Mouse (Mus musculus) right cerebral cortex, postnatal 4 days (tissue): ENCODE results near the gene Zfand3.

Source experiments
- DNase-seq: peaks from one replicate; pipeline ENCODE4 v3.0.0-alpha.2; 2022

The Zfand3 gene

DNA sequence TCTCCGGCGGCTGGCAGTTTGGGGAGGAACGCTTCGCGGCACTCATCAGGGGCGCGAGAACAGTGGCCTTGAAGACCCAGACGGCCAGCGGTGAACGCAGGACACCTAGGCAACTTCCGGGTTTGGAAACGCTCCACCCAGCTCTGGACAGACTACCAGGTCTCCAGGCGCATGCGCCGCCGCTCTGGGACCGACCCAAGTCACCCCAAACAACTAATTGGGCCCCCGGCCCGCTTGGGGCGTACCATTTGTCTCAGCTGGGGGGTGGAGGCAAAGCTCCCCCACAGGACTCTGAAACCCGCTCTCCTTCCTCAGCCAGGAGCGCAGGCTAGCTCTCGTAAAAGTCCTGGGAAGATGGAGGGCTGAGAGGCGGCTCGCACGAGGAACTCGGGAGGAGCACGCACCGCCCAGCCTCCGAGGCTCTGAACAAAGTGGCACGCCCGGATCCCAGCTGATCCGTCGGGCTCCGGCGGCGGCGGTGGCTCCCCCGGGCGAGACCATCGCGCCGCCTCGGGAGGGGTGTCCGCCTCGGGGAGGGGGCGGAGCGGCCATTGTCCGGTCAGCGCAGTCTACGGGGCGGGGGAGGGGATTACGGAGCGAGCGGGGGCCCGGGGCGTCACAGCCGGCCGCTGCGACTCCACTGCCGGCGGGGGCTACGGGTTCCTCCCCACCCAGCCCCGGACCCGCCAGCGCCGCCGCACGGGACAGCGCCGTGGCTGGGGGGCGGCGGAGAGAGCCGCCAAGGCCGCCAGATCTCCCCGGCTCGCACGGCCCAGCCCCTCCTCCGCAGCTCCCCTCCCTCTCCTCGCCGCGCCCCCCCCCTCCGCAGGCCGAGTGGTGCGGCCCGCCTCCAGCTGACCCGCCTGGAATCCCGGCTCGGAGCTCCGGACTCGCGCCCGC is at the start of gene Zfand3:
Zfand3 (plus strand) TSS at position 531 of the 900 bp plus-strand sequence.
- DNase-seq = peak; percentile 90

DNA sequence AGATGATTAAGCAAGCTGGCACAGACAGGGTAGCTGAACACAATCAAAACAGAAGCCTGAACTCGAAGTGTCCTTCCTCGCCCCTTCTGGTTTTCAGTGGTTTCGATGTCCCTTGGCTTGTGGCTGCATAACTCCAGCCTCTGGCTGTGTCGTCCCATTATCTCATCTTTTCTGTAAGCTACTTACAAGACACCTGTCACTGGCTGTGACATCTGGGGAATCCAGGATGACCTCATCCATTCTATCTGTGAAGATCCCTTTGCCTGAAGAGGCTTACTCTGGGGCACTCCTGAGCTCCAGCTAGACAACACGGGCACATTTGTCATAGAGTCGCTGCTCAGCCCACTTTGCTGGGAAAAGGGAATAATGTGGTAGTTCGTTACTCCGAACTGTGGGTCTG is 48.7 kb upstream of the Zfand3 start:
- DNase-seq = no peak

DNA sequence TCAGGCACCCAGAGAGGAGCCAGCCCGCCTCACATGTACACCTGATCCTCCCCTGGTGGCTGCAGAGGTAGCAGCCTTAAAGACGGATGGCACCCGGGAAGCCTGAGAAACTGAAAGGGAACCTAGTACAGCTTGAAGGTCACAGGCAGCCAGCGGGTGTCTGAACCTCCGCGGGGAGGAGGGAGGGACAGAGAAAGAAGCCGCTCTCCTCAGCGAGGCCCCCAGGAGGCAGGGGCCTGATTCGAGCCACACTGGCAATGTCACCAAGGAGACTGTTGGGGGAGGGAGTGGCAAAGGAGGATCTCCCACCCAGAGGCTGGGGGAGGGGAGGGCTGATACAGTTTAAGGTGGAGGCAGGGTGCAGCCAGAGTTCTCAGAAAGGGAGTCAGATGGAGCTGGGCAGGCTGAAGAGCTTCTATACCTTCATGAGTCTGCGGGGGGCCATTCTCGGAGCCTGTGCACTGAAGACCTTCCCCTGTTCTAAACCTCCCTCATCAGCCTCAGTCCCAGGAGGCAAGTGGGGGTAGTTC is 40.7 kb upstream of the Zfand3 start:
- DNase-seq = no peak

DNA sequence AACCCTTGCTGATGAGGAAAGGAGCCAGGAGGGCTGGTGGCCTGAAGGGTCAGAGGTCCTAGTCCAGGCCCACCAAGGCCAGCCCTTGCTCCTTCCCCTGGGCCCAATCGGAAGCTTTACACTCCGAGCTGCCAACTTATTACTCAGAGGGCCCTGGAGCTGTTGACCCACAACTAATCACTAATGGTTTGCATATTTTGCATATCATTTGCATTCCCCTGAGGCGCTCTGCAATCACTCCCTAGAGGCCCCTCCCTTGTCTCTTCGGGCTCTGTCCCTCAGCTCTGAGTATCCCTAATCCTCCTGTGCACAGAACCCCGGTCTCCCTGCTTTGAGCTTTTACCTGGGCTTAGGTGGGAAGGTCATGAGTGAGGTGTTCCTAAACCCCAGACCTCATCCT is 39.0 kb upstream of the Zfand3 start:
- DNase-seq = no peak

DNA sequence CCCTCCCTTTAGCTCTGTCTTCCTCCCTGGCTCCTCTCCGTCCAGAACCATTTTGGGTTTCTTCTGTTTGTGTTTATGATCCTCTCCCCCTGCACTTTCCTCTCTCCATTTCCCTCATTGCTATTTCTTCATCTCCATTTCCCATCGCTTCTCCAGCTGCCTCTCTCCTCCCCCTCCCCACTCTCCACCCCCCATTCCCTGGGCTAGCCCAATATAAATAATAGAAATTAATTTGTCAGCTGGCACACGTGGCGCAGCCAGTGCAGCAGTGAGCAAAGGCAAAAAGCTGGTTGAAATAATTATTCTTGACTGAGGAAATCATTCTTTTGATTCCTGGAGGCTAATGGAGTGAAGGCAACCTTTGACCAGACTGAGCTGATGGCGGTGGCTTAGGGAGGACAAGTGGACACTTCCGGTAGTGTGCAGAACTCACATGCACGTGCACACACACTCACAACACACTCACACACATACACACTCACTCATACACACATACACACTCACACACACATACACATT is 34.4 kb upstream of the Zfand3 start, which contains the start of gene Mdga1:
Mdga1 (minus strand) TSS at position 51 of the 519 bp plus-strand sequence.
- DNase-seq = no peak

DNA sequence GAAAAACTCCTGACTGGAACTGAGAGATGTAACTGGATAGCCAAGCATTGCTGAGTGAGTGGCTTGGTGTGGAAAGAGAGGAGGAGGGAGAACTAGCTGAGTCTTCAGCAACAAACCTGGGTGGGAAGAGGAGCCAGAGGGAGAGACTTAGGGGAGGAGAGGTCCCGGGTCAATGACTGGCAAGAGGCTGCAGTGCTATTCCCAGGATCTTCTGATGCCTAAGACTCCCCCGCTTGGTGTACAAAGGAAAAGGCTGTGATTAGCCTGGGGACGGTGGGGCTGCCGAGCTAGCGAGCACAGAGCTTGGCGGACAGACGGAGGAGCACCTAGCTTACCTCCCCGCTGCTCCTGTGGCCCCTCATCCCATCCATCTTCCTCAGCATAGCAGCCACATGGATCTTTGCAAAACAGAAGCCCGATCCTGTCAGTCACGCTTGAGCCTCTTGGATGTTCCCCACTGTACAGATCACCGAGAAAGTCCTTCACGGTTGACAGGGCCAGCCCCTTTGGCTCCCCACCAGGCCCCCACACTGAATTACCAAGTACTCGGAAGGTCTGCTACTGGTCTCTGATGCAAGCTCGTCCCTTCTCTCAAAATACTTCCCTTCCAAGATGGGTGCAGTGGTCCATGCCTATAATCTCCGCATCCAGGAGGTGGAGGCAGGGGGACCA is 32.6 kb upstream of the Zfand3 start:
- no peak for DNase-seq

DNA sequence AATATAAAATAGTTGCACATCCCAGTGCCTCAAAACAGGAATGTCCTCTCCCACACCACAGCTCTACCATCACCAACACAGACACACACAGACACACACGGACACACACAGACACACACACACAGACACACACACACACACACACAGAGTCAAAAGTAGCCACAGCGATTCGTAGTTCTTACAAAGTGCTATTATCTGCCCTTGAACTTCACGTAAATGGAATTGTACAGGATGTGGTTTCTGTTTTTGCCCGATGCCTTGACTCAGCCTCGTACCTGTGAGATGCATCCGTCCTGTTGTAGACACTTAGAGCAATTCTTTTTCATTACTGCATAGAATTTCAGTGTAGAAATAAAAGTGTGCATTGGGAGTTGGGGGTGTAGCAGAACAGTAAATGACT is 31.3 kb upstream of the Zfand3 start:
- DNase-seq = no peak

DNA sequence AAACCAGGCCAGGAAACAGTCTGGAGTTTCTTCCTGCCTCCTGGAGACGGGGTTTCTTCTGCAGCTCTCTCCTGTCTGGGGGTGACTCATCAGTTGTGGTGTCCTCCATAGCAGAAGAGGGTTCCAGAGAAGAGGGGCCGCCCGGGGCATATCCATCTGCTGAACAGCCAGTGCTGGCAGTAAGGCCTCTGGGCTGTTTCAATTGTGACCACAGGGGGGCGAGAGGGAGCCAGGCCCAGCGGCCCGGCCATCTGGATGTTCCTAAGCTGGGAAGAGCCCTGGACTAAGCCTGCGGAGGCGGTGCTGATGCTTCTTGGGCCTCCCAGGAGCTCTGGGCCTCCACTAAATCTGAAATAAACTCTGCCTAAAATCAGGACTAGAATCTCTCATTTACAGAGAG is 28.8 kb upstream of the Zfand3 start:
- peak; percentile 88 for DNase-seq

DNA sequence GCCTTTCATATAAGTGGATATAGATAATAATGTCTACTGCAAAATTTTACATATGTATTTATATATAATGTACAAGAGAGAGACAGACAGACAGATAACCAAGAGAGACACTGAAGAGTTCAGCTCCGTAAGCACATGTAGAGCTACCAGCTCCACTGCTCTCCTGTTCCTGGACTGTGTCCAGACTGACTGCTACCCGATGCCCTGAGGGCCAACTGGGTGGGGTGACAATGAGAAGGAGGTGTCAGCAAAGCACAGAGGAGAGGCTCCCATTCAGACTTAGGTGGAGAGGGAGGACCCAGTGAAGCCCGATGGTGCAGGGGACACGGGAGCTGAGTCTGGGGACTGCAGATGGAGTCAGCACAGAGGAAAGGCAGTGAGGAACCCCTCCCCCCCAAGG is 25.5 kb upstream of the Zfand3 start:
- no peak for DNase-seq

DNA sequence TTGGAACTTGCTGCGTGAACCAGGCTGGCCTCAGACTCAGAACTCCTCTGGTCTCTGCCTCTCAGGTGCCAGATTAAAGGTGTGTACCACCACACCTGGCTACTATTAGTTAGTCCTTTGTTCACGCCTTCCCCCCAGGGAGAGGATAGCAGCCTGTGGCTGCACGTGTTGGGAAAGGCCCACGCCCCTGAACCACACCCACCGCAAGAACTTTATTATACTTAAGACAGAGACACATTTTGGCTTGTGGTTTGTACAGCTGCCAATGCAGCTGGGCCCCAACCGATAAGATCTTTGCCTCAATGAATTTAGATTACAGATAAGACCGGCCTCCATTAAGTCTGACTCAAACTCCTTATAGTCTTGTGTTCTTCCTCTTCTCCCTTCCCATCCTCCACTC is 24.7 kb upstream of the Zfand3 start:
- DNase-seq = no peak

DNA sequence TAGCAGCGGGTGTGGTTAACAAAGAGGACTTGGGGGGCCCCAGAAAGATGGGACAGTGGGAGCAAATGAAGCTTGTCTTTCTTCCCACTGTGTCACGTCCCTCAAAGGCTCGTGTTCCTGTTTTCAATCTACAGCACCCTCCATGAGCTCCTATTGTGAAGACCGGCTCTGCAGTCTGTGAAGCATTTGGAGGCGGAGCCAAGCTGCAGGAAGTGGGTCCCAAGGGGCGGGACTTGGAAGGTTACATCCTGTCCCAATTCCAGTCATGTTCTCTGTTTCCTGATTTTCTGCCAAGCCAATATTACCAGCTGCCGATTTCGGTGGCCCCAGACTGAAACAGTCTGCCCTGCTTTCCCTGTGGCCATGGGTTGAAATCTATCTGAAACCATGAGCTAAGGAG is 23.0 kb upstream of the Zfand3 start:
- DNase-seq = no peak

DNA sequence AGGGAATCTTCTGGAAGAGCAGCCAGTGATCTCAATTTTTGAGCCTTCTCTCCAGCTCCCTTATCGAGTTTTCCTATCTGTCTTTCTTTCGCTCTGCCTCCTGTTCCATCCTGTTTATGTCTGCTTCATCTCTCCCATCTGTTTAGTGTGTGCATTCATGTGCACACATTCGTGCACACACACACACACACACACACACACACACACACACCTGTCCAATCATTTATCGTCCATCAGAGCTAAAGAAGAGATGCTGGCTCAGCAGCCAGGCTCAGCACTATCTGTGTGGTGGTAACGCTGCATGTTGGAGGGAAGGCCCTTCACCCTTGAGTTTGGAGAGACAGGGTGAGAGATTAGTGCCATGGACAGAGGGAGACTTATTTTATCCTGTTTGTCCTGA is 21.3 kb upstream of the Zfand3 start:
- DNase-seq = no peak

DNA sequence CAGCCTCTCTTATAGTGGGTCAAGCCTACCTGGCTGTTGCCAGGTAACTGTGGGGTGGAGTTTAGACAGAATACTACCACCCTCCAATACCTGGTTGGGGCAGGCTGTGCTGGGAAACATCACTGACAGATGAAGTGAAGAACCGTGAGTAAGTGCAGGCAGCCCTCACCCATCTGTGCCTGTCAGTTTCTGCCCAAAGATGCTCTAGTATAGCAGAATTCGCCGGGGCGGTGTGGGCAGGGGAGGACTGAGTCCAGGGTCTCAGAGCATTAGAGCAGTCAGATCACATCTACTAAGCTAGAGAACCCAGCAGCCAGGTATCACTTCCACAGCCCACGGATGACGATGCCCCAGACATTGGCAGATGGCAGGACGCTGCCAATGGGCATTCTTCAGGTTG is 19.6 kb upstream of the Zfand3 start:
- DNase-seq = no peak

DNA sequence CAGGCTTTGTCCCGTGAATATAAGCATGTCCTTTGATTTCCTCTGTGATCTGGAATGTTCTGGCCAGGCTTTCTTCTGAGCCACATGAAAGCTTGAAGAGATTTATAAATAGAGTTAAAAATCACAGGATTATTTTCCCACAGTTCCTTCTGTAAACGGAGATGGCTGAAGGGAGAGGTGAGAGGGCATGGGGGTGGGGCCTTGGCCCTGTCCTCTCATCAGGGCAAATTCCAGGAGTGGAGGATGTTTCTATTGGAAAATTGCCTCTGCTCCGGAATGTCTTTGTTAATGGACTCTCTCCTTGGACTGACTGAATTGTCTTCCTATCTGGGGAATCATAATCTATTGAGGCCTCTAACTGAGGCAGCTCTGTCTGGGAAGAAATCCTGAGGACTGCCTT is 19.0 kb upstream of the Zfand3 start:
- DNase-seq = no peak

DNA sequence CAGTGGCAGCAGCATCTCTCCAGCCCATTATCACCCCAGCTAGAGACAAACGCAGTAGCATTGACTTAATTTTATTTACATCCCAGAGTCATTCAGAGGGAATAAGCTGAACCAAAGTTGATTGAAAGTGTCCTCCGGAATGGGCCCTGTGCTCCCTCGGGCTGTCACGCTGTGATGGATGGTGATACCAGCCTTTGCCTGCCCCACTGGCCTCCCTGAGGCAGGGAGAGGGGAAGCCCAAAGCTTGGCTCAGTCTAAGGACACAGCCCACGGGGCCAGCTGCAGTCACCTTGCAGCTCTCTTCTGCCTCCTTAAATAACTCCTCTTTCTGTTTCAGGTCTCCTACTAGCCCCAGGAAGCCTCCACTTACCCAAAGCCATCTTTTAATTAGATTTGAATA is 16.4 kb upstream of the Zfand3 start:
- no peak for DNase-seq

DNA sequence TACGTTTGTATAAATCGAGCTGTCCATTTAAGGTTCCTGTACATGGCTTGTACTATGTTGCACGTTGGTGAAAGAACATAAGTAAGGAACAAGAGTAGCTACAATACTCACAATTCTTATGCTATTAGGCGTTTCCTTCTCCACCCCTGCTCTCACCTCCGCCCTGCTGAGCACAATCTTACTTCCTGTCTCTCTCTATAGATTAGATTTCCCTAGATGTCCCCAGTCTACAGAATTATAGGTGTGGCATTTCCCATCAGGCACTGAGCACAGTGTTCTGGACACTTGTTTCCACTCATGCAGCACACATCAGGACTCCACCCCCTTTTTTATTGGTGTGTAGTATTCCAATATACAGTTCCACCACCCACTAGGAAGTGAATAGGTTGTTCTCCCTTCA is 14.9 kb upstream of the Zfand3 start:
- DNase-seq = no peak

DNA sequence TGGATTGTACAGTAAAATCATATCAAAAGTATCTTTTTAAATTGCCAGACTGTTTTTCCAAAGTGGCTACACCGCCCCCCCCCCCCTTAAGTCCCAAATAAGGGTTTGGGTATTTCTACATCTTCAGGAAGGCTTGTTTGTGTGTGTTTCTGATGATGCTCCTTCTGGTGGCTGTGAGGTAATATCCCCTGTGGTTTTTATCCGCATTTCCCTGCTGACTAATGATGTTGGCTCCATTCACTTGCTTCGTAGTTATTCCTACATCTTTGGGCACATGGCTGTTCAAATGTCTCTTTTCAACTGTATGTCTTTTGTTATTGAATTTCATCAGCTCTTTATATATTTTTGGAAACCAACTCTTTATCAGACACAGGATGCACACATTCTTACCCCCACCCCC is 14.4 kb upstream of the Zfand3 start:
- DNase-seq = no peak

DNA sequence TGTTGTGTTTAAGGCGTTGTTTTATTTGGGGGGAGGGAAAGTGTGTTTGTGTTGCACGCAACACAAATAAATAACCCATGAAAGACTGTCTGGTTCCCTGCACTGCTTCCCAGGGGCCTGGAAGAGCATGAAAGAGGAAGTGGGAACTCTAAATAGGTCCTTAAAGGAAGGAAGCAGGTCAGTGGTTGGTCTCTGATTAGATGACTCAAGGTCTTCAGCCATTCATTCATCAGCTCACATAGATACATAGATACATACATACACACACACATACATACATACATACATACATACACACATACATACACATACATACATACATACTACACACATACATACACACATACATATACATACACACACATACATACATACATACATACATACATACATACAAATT is 13.7 kb upstream of the Zfand3 start:
- no peak for DNase-seq

DNA sequence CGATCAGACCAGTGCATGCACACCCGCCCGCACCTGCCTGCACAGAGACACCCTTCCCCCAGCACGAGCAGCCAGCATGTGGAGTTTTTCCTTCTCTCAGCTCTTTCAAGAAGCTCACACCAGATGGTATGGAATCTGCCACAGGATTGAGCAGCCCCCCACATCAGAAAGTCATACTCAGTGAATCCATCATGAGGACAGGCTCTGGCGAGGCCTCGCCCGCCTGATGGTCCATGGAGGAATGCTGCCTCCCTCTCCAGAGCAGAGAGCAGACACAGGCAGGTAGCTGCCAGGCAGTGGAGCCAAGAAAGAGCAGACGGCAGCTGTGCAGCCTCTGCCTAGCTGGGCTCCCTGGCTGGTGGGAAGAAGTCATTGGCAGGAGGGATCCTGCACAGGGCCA is 11.0 kb upstream of the Zfand3 start:
- DNase-seq = peak; percentile 37

DNA sequence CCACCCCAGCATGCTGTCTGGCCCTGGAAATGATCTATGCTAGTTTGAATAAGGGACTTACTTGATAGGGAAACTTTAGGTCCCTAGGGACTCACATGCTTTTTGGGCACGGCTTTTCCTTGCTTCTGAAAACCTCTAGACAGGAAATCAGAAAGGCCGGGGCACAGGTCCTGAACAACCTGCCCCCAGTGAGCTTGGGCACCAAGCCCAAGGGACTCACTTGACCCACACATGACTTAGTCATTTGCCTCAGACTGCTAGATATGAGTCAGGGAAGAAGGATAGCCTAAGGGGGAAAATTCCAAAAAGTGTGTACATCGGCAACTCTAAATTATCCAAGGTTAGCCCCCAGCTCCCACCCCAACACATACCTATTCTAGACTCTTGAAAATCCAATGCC is 10.5 kb upstream of the Zfand3 start:
- no peak for DNase-seq

DNA sequence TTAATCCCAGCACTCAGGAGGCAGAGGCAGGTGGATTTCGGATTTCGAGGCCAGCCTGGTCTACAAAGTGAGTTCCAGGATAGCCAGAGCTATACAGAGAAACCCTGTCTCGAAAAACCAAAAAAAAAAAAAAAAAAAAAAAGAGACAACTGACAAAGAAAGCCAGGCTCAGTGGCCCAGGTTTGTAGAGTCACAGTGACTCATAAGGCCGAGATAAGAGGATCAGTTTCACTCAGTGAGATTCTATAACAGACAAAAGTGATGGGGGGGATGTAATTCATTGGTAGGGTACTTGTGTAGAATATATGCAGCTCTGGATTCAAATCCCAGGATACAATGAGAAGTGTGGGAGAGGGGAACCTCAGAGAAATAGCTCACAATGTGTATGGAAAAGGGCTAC is 10.1 kb upstream of the Zfand3 start:
- DNase-seq = no peak

DNA sequence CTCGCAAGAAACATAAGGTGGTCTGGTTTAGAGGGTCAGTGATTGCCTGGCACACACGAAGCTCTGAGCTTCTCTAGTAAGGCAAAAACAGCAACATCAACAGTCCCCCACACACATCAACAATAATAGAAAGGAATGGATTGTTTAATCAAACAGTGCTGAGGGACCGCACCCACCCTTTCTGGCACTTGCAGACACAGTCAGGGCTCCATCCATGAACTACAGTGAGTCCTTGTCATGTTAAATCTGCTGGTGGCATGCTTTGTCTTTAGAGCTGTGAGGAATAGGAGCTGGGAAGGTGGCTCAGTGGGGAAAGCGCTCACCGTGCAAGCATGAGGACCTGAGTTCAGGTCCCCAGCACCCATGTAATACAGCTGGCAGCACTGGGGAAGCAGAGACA is 8.5 kb upstream of the Zfand3 start:
- no peak for DNase-seq

DNA sequence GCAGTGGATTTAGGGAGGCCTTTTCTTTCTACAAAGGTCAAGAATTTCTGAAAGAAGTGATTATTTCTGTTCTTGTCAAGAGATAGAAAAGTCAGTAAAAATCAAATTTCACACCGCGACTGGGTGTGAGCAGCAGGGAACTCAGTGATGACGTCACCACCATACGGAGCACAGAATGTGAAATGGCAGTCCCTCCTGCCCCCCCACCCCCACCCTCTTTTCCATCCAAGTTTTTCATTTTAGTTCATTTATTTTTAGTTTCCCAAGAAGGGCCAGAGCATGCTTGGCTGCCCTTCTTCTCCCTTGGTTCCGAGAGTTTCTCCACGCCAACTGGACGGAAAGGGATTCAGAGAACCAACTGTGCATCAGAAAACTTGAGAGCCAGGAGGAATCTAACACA is 6.8 kb upstream of the Zfand3 start:
- no peak for DNase-seq
